Mouse (Mus musculus): Measurements from ENCODE around the gene Eif1b. TPM values are rescaled to one million over a fixed set of nuclear protein-coding genes. Genes with fewer than 3 reads are reported as not detected.
"Not testable (repeated sequence)": the region's sequence is repeated elsewhere in the genome, so short reads cannot be mapped to it uniquely, and the experiment has no call there.

Eif1b gene
- total RNA-seq, 2 experiments from 2014 or later = 173 to 174 TPM

DNA sequence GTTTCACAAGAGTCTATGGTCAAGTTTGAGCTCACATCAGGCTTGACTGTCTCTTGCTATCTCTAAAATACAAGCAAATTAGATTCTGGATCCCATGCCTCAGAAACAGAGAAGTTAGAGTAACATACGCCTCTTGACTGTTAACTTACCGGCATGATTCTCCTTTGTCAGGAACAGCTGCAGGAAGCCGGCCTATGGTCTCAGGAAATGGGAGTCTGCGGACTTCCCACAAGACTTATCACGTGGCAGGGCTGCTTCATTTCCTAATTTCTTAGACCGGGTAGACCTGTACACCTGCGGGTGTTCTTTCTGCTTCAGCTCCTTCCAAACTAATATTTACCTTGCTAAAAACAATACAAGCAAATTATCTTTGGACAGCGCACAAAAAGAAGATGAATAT is 24.7 kb downstream of the Eif1b start:
- no peak for DNase-seq (ENCODE audit: low spot score in 2 of 2)
- intact Hi-C loops (cut with DNase I) = no loop called here

GRCm38 (mm10) chr9:120518946-120519345 is 26.9 kb downstream of the Eif1b start:
- intact Hi-C loops (cut with DNase I) = no loop called here
- DNase-seq (ENCODE audit: low spot score in 2 of 2) = no peak

DNA sequence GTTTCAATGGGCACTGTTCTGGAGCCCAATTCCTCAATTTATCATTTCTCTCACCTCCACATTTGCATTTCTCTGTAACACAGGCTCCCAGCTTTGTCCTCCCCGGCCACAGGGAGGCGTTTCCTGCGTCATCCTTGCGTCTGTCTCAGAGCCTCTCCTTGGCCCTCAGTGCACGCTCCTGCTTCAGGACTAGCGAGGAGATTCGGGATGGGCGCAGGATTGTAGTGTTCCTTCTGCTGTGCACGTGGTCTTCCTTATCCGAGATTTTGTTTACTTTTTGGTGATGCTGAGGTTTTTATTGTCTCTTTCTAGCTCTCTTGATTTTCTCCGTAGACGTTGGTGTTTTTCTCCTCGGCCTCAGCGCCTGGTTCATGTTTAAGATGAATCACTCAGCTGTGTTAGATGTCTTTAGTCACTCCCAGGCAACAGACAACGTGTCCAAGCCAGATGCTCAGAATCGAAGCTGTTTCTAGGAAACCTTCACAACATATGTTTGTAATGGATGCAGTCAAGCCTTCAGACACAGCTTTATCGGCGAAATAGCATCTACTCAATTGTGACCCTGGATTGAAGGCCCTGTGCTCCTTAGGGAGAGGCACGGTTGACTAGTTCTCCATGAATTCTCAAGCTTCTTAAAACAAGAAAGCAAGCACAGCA is 27.6 kb downstream of the Eif1b start:
- intact Hi-C loops (cut with DNase I) = no loop called here
- DNase-seq (ENCODE audit: low spot score in 2 of 2) = peak; percentile 45 to 57

- intact Hi-C loops (cut with DNase I) = no loop called here
Measured at GRCm38 (mm10) chr9:120521161-120521560, 29.1 kb downstream of the Eif1b start.

GRCm38 (mm10) chr9:120527270-120527669 is 35.2 kb downstream of the Eif1b start:
- DNase-seq (ENCODE audit: low spot score in 2 of 2) = no peak
- intact Hi-C loops (cut with DNase I) = no loop called here

More at GRCm38 (mm10) chr9:120521161-120521560, 29.1 kb downstream of the Eif1b start:
- no peak for DNase-seq (ENCODE audit: low spot score in 2 of 2)

DNA sequence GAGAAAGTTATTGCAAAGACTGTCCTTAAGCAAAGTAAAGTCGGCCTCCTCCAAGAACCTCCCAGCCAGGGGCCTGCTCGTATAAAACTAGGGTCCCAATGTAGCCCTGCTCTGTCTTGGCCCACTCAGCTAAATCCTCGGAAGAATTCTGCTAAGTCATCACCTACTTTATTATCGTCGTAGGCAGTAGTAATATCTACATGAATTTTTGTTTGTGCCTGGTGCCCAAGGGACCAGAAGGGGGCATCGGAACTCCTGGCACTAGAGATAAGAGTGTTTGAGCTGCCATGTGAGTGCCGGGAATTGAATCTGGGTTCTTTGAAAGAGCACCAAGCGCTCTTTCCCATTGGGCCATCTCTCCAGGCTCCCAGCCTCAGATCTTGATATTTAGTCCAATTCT is 35.9 kb downstream of the Eif1b start:
- intact Hi-C loops (cut with DNase I) = no loop called here
- no peak for DNase-seq (ENCODE audit: low spot score in 2 of 2)

- DNase-seq (ENCODE audit: low spot score in 2 of 2) = no peak
- intact Hi-C loops (cut with DNase I) = no loop called here
Measured at GRCm38 (mm10) chr9:120528815-120529510, 36.9 kb downstream of the Eif1b start.

DNA sequence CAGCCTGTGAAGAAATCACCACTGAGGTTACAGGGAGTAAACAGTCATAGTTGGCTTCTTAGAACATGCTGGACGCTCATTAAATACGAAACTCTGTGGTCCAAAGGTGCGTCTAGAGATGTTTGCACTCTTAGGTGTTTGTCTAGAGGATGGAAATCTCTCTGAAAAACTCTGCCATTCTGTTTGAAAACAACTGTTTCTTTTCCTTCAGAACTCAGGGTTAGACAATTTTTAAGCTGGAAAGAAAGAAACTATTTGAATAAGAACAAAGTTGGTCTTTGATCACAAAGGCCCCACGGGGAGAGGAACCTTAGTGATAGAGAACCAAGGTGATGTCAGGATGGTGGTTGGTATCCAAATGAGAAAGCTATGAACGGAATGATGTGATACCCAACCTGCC is 38.4 kb downstream of the Eif1b start:
- intact Hi-C loops (cut with DNase I) = no loop called here
- no peak for DNase-seq (ENCODE audit: low spot score in 2 of 2)

DNA sequence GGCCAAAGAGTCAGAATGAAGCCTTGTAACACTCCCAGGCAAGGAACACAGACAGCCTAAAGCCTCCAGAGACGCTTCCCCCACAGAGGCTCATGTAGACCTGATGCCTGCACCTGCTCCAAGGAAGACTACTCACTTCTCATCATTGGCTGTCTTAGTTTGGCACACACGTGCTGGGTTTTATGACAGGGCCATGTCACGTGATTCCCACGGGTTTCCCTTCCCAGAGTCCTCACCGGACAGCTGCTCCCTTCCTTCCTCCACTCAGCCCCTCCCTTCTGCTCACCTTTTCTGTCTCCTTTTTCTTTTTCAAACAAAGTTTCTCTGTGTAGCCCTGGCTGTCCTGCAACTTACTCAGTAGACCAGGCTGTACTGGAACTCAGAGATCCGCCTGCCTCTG is 40.0 kb downstream of the Eif1b start:
- DNase-seq (ENCODE audit: low spot score in 2 of 2) = no peak
- intact Hi-C loops (cut with DNase I) = no loop called here

DNA sequence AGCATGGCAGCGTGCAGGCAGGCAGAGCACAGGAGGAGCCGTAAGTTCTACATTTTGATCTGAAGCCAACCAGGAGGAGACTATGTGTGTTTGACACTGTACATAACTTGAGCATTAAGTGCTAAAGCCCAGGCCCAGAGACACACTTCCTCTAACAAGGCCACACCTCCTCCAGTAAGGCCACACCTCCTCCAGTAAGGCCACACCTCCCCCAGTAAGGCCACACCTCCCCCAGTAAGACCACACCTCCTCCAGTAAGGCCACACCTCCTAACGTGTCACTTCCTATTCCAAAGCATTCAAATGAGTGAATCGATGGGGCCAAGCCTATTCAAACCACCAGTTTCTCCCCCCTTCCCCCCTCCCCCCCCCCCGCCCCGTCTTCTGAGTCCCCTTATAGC is 40.7 kb downstream of the Eif1b start:
- intact Hi-C loops (cut with DNase I) = no loop called here
- DNase-seq (ENCODE audit: low spot score in 2 of 2) = no peak

GRCm38 (mm10) chr9:120533446-120533950 is 41.5 kb downstream of the Eif1b start:
- intact Hi-C loops (cut with DNase I); DNase-seq (ENCODE audit: low spot score in 2 of 2): not testable (repeated sequence)

DNA sequence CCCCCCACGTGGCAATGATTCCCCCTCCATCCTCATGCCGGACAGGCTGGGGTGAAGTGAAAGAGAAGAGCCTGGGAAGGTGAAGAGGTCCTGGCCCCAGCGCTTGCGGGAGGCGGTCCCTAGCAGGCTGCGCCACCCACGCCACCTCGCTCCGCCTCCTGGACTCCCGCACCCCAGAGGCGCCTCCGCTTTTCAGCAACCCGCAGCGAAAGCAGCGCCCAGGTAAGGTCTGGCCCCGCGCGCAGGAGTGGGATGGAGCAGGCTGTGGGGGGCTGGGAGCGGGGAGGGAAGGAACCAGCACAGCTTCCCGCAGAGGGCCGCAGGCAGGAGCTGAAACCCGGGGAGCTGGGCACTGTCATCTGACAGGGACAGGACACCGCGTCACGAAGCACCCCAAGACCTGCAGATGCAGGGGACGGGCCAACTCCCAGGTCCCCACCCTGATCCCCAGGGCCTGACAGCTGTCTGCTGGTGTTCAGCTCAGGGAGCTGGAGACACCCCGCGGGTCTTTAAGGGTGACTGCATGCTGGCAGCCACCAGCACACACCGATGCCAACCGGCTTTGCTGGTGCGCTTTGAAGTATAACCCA is 47.7 kb downstream of the Eif1b start, which contains the start of gene Entpd3:
Gene Entpd3 (plus strand): TSS at position 157 of the 590 bp plus-strand sequence.
- intact Hi-C loops (cut with DNase I) = no loop called here
- peak; percentile 13 to 27 for DNase-seq (ENCODE audit: low spot score in 2 of 2)

- intact Hi-C loops (cut with DNase I) = no loop called here
- DNase-seq (ENCODE audit: low spot score in 2 of 2) = no peak
Measured at GRCm38 (mm10) chr9:120541411-120541810, 49.4 kb downstream of the Eif1b start.

DNA sequence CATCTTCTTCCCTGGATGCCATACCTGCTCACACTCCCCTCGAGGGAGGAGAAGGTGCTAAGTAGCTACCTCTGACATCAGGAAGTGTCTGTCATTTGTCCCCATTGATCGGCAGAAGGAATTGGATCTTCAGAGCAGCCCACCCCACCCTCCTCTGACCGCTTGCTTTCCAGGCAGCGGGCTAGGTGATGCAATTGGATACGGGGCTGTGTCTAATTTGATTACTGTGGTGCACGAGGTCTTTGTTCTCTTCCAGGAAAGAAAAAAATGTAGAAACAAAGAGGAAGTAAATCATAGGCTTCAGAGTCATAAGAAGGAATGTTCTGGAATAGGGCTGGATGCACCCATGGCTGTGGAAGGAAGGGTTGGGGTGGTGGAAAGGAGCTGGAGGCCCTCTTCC is 50.2 kb downstream of the Eif1b start:
- intact Hi-C loops (cut with DNase I) = no loop called here
- no peak for DNase-seq (ENCODE audit: low spot score in 2 of 2)

Other genes with a start within 250 kb of the Eif1b start
- gene Myrip, start 190.7 kb upstream of the Eif1b start, total RNA-seq (2021) = 10 to 100 TPM; 79.0 to 97.4 TPM
- 1 to 10 TPM; 3.1 to 4.7 TPM for gene Entpd3, start 47.6 kb downstream of the Eif1b start, total RNA-seq (2021)
- gene Rpl14, start 79.2 kb downstream of the Eif1b start, total RNA-seq (2021) = 100 to 1,000 TPM; 219 to 256 TPM

Measured in left cerebral cortex, postnatal 14 days (tissue).